Mouse (Mus musculus) urinary bladder, postnatal 25 days (tissue): ENCODE data around the gene Btbd9.

Source experiments
- DNase-seq: peaks from one replicate; pipeline ENCODE4 v3.0.0; 2022; ENCODE audit warnings: low spot score

The Btbd9 gene

DNA sequence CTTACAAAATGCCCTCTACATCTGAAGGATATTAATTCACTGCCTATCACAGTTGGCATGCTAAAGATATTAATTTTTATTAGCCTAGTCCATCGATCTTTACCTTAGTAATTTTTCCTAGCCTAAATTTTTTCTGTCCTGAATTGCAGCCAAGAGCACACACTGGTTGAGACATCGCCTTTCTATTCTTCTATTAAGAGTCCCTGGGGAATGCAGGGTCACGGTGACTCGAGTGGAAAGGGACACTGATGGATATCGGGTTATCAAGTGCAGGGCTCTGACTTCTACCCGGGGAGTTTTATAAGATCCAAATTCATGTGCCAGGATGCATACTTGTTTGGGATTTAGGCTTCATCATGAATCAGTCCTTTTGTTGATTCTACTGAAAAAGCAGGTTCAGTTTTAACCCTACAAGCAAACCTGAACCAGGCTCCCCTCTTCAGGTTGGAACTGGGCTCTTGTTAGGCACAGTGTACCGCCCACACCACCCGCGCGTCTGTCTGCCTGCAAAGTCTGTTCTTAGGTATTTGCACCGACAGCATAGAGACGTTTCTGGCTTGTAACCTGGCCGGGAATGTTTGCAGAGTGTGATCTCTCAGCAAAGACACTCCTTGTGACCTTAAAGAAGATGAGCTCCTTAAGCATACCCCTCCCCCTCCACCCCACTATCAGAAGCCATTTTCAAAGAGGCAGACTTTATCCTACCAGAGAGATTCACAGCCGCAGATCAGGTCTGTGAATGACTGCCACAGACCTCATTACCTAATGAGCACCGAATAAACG lies 297.5 kb downstream of the Btbd9 start:
- DNase-seq = no peak

DNA sequence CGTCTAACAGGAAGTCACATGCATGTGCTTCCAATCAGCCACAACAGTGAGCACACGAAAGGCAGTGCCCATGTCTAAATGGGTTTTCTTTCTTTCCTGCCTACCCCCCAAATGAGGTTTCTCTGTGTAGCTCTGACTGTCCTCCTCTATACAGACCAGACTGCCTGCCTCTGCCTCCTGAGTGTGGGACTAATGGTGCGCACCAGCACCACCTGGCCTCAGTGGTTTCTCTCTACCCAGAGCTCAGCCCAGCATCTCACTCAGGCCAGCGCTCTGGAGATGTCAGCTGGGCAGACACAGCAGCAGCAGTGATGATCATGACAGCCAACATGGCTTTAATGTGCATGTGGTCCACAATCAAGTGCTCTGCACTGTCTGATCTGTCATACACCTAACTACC lies 299.8 kb downstream of the Btbd9 start:
- no peak for DNase-seq

DNA sequence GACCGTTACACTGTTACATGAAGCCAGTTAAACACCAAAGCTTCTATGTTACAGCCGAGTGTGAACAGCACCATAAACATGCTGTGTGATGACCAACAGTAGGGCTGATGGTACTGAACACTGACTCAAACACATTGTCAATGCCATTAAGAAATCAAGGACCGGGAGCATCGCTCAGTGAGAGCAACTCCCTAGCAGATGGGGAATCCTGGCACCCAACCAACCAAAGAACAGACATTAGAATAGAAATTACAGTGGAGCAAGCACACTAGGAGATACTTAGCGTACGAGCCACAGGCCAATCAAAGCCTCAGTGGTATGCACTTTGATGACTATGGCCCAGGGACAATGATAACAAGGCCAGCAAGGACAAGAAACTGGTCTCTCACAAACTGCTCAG lies 303.5 kb downstream of the Btbd9 start:
- DNase-seq = no peak

DNA sequence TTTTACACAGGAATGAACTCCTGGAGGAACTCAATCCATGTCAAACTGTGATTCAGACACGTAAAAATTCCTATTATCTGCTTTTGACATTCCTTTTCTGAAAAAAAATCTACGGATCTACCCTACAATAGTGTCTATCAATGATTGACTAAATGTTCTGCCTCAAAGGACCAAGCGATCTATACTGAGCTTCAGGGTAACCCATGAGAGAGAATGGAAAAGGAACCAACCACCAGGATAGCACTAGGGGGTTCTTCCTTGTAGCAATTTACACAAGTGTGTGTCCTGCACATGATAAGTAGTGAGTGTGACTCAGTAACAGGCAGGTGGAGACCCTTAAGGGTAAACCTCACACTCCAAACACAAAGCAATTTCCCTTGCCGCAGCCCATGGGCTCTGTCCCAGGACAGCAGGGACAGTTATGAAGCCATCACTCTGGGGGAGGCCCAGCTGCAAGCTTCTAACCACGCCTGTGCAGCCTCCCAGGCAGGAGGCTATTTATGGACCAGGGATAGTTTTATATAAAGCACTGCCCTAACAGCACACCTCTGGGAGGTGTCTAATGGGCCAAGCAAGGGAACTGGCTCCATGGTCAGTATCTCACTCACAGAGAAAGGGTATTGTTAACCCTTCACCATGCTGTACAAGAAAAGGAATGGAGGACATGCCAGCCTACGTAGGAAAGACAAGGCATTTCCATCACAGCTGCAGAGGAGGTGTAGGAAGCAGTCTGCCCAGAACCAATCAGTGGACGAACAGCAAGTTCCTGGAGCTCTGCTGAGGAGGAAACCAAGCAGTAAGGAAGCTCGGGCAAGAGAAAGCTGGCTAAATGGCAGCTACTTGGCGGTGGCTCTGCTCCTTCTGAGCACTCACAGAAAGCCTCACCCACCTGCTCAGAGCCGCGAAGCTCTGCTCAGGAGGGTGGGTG lies 306.9 kb downstream of the Btbd9 start:
- DNase-seq = no peak

DNA sequence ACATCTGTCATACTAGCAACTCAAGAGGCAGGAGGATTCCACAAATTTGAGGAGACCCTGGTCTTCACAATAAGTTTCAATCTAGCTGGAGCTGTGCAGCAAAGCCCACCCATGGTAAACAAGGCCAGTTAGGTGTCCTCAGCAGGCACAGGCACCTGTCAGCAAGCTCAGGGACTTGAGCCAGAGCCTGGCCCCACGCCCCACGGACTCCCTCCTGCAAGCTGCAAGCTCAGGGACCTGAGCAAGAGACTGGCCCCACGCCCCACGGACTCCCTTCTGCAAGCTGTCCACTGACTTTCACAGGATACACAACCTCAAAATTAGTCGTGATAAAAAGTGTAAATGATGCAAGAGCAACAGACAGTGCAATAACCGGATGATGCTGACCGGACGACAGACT lies 307.8 kb downstream of the Btbd9 start:
- no peak for DNase-seq

DNA sequence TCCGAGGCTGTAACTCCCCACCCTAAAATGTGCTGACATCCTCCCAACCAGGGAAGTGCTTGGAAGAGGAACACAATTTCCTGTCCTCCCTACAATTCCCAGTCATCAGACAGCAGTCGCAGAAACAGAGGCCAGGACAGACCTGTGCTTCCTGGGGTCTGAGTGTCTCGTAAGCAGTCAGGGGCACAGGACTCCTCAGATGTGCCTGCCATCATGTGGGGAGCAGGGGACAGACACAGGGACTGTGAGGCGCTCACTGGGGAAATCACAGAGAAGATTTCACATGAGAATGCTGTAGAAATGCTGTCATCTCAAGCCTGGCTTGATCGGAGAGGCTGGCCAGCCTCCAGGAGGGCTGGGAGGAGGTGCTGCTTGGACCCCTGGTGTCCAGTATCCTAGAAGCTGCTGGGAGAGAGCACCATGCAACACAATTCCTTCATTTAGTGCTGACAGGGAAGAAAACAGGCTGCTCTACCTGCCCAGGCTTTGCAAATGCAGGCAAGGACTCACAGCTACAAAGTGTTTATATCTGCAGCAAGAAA lies 308.8 kb downstream of the Btbd9 start:
- no peak for DNase-seq

DNA sequence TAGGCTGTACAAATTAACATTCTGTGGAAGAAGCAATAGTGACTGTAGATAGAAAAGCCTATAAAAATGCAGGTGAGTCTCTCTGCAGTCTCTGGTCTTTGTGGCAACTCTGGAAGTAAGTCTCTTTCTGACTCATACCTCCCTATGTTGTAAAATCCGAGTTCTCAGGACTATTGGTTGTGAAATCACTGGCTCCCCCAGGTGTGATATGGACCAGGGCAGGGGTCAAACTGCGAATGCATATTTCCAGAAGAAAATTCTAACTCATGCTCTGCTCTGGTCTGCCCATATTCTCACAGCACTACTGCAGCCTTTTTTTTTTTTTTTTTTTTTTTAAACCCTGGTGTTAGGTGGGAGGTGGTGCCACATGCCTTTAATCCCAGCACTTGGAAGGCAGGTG lies 312.8 kb downstream of the Btbd9 start:
- no peak for DNase-seq

DNA sequence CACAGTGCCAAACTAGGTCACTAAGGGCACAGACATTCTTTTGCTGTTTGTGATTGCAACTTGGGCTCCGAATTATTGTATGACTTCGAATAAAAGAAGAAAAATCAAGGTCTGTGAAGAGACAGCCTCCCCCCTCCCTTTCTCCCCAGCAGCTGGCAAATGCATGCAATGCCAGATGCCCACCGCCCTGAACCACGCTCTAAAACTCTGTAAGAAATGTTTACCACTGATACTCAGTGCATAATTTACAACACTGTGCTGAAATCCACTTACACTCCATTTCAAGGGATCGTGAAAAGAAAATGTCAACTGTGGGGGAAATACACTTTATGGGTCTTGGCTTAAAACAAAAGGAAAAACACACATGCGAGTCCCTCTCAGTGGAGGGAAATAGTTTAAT lies 313.3 kb downstream of the Btbd9 start:
- no peak for DNase-seq

DNA sequence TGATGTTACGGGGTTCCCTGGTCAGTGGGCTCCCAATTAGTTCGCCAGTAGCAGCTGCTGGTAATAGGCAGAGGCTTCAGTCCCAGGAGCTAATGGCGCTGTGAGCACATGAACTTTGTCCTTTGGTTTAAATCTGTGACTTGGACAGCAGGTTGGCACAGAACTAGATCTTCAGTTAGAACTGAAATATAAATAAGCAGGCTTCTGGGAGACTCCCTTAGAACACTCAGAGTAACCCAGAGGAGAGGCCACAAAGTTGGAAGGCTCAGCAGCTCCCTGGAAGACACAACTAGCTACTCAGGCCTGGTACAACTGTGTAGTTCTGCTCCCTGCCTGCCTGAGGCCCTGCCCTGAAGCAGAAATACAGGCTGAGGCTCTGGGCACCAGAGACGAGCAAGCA lies 313.8 kb downstream of the Btbd9 start:
- no peak for DNase-seq

DNA sequence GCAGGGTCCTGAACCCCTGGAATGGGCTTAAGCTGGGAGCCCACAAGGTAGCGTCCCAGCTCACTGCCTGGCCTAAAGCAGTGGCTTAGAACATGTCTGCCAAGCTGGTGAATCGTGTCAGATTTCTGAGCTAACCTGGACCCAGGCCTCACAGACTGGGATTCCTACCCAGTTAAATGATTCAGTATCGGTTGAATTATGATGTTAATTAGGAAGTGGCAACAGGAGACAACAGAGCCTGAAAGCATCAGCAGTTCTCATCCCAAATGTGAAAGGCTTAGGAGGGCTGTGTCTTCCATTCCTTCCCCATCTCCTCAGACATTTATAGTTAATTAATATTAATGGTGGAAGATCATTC lies 314.3 kb downstream of the Btbd9 start:
- no peak for DNase-seq

DNA sequence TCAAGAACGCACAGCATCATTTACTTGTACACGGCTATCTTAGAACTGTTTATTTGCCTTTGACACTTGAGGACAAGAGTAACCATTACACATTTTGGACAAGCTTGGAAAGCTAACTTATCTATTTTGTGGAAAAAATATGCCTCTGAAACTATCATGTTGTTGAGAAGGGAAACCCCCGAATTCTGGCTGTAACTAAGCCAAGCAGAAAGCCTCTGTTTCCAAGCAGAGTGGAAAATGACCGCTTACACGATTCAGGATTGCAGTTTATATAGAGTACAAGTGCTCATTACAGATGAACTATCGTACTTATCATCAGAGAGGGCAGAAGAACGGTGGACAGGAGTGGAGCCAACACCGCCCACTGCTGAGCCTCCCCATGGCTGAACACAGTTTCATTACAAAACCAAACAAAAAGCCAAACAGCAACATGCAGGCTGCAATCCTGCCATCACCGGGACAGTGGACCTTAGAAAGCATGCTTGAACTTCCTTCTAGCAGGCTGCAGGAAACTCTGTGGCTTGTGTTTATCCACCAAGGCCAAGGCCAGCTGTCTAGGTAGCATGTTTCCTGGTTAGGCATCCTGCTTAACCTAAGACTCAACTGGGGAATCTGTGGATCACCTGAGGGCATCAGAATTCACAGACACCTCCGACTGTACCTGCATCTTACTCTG lies 314.8 kb downstream of the Btbd9 start:
- no peak for DNase-seq

DNA sequence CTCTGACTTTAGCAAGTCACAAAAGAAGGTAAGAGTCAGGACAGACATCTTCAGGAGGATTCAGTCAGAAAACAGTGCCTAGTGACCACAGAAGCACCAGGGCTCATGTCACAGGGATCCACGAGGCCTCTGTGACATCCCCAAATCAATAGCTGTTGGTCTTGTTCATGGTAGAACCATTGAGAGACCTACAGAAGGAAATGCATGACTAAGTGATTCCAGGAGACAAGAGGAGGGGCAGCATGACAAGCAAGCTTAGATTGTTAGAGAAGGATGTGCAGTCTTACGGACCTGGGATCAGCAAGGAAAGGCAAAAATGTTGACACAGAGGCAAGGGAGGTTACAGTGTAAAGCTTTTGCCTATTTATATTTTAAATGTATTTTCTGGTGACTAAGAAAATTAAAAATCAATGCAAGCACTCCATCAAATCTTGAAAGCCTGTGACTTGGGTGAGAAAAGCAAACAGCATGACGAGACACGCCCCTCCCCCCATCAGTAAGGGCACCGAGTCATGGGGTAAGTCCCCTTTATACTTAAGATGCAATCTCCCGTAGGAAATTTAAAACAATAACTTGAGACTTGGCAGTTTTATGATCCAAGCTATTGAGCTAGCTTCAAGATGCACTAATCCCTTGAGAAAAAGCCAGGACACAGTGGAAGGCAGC lies 315.5 kb downstream of the Btbd9 start:
- no peak for DNase-seq

DNA sequence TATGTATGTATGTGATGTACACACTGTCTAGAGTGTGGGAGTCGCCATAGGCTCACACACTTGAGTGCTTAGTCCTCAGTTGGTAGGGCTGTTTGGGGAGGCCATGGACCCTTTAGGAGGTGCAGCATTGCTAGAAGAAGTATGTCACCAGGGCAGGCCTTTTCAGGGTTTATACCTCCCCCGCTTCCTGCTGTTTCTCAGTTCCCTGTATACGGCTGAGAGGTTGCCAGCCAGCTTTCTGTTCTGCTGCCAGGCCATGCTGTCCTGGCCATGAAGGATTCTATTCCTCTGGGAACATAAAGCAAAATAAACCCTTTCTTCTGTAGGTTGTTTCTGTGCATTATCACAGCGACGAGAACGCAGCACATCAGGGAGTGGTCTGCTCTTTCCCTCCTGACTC lies 316.4 kb downstream of the Btbd9 start:
- no peak for DNase-seq

DNA sequence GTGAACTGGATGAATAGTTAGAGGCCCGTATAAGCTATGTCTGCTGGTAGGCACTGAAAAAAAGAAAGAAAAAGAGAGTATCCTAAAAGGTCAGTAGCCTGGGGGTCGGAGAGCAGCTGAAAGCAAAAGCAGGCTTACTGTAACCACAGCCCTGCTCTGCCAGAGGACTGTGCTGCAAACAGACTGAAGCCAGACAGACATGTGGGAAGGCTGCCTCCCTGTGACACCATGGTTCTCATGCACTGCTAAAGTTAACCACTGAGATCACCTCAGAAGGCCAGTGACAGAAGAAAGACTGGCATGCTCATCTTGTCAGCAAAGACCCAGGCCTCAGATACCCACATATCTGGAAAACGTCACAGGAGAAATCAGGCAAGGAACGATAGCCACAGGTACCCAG lies 317.8 kb downstream of the Btbd9 start:
- DNase-seq = no peak

DNA sequence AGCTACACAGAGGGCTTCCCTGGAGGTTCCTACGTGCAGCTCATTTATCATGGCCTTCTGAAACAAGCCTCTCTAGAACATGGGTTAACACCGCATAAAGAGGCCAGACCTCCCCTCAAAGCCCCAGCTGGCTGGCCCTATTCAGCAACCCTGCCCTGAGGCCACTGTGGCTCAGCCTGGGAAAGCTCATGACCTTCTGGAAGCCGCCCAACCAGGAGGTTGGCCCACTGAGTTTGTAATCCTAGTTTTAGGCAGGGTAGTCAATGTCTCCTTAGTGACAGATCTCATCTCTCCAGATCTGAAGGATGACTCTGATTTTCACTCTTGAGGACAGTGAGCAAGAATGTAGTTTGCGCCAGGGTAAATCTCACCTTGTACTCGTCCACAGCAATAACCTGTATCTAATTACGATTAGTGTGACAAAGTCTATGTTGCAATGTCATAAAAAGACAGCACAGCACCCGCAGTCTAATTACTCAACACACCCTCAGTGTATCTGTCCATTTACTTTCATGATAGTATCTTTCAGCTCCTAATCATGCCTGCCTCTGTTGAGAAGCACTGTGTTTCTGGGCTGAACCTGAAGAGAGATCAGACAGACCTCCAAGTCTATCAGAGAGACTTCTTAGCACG lies 320.2 kb downstream of the Btbd9 start:
- DNase-seq = no peak

DNA sequence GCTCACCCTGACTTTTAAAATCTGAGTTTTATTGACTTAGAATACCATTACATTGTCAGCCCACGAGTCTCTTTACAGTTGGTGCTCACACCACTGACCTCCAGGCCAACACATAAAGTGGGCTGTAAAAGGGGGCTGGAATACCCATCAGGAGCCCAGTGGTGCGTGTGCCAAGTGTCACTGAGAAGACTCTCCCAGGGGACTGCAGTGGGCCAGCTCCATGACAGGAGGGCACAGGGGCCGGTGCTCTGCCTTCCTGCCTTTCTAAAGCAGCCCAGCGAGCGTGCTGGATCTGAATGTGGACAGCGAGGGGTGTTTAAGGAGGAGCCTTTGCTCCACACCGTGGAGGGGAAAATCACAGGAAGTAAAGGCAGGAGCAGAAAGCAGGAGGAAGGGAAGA lies 322.4 kb downstream of the Btbd9 start:
- no peak for DNase-seq

DNA sequence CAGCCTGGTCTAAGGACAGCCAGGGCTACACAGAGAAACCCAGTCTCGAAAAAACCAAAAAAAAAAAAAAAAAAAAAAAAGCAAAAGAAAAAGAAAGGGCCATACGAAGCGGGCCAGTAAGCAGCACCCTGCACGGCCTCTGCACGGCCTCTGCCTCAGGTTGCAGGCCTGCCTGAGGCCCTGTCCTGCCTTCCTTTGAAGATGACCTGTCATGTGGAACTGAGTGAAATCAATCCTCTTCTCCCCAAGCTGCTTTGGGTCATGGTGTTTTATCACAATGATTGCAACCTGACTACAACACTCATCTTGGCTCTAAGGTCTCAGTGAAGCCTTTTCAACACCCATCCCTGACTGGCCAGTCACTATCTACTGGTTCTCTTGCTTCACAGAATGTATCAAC lies 323.3 kb downstream of the Btbd9 start:
- DNase-seq = no peak

DNA sequence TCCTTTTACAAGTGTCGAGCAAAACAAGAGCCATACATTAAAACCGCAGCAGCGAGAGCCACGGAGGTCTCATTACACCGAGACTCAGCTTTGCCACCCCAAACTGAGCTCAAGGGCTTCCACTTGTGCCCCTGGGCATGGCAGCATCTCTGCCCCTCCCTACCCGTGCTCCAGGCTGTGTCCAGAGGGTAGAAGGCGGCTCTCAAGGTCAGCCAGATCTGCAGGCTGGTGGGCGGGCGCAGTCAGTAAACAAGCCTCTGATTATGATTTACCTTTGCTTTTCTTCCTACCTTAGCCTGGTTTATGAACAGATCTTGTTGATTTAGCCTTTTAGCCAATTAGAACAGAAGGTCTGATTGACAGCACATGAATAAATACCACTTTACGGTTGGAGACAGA lies 331.0 kb downstream of the Btbd9 start:
- no peak for DNase-seq

DNA sequence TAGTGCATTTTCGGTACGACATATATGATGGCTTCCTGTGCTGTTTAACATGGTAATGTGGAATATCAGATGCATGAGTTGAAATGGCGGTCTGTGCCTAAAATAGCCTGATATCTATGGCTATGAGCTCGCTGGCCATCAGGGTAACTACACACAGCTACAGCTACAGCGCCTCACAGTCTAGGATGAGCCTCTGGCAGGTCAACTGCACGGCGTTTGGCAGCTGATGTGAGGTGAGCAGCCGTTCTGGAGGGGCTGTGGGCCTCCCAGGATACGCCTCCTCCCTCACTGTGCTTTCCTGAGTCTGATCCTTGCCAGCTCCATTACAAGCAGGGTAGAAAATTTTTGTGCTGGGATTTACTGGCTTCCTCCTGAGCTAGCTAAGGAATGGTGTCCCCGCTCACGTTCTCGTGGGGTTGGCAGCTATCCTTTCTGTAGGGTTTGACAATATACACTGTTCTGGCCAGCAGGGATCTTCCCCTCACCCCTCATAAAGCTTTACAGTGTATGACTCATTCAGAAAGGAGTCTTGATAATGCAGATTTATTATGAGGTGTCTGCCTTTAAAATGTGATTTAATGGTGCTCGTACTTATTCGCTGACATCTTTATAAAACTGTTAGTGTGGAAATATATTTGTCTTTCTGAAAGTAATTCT lies 331.5 kb downstream of the Btbd9 start:
- no peak for DNase-seq

DNA sequence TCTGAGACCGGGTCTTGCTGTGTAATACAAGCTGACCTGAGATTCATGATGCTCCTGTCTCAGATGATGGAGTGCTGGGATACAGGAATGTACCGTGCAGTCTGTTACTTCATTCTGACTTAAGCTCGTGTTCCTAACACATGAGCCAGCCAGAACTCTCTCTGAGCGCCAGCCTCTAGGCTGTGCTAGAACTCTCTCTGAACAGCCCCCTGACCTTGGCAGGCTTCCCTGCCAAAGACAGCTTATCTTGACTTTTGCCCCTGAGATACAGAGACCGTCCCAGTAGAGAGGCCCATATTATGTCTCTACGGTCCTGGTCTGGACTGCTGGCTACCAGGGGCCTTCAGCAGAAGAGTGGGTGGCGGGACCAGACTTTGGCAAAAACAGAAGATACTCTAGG lies 332.7 kb downstream of the Btbd9 start:
- DNase-seq = no peak

DNA sequence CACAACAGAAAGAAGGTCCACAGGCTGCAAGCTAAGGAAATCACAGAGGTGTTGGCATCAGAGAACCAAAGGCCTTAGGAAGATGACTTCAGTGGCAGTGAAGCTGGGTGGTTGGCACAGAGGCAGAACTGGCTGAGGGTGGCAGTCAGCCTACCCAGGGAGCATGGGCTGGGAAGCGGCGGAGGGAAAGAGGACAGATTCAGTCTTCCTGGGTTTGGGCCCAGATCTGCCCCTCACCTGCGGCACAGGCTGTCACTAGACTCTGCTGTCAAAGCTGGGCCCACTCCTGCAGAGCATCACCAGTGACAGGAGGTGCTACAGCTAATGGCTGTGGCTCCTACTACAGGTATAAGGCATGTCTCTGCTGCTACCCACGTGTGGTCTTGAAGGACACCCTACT lies 333.6 kb downstream of the Btbd9 start:
- no peak for DNase-seq
